Mouse (Mus musculus) erythroblast, embryonic 14.5 days (primary cell): Measurements from ENCODE around the gene Setdb1. TPM values are rescaled to one million over a fixed set of nuclear protein-coding genes. Genes with fewer than 3 reads are reported as not detected.

Source experiments
- H3K27me3 ChIP-seq: 2 replicates; pipeline ENCODE4 v1.6.1; 2012; ENCODE audit warnings: inconsistent platforms; ENCODE audit not compliant: control insufficient read depth
- H3K36me3 ChIP-seq: 2 replicates; pipeline ENCODE4 v1.6.1; 2012; ENCODE audit warnings: mild to moderate bottlenecking, inconsistent platforms; ENCODE audit not compliant: control insufficient read depth
- H3K4me1 ChIP-seq: 2 replicates; pipeline ENCODE4 v1.6.1; 2012; ENCODE audit warnings: inconsistent platforms; ENCODE audit not compliant: control insufficient read depth
- H3K4me3 ChIP-seq: replicated peaks from 2 replicates; pipeline ENCODE3; 2012; ENCODE audit warnings: moderate library complexity, mild to moderate bottlenecking, inconsistent platforms
- H3K9me3 ChIP-seq: 2 replicates; pipeline ENCODE4 v1.6.1; 2012; ENCODE audit warnings: low read length, inconsistent platforms, mixed read lengths; ENCODE audit not compliant: control insufficient read depth
- GATA1 ChIP-seq: IDR thresholded peaks from 2 replicates; pipeline ENCODE4 v1.6.1; 2012; ENCODE audit warnings: low read length, inconsistent platforms, mixed read lengths
- TAL1 ChIP-seq: IDR thresholded peaks from 3 replicates; pipeline ENCODE4 v1.6.1; 2012; ENCODE audit warnings: low read length, inconsistent platforms, mixed read lengths
- polyA plus RNA-seq: library from polyadenylated mRNA; stranded (reverse); fragments of >175 nt; gene quantifications from 2 replicates; pipeline ENCODE4 v1.2.3, GENCODE M21; 2012

Setdb1 gene
- polyA plus RNA-seq, 1 experiment, result 0.62 TPM

GRCm38 (mm10) chr3:95281216-95282126 lies 75.5 kb downstream of the Setdb1 start, which contains the start of the genes Mindy1 and Prune1:
TSS of gene Mindy1 (plus strand) at chr3:95281345.
TSS of gene Prune1 (minus strand) at chr3:95282076.
- no peaks in the 10 kb centered on the region for H3K9me3 ChIP-seq
- peaks cover 81% of the 10 kb centered on the region for H3K4me1 ChIP-seq
- no peaks in the 10 kb centered on the region for H3K27me3 ChIP-seq
- H3K4me3 ChIP-seq, result peak within 1 kb of the TSS; percentile 93
- TF ChIP-seq TAL1, result no peak
- no peak for TF ChIP-seq GATA1
- H3K36me3 ChIP-seq, result peaks cover 17% of the 10 kb centered on the region

GRCm38 (mm10) chr3:95280747-95281146 lies 76.3 kb downstream of the Setdb1 start:
- TF ChIP-seq GATA1 (no peak), TAL1 (no peak)
- H3K27me3 ChIP-seq, result no peaks in the 10 kb centered on the region
- H3K4me1 ChIP-seq, result peaks cover 78% of the 10 kb centered on the region
- peaks cover 14% of the 10 kb centered on the region for H3K36me3 ChIP-seq
- H3K9me3 ChIP-seq, result no peaks in the 10 kb centered on the region
- H3K4me3 ChIP-seq, result peak overlapping the region; percentile 93

GRCm38 (mm10) chr3:95277149-95277551 lies 79.9 kb downstream of the Setdb1 start:
- peaks cover 63% of the 10 kb centered on the region for H3K4me1 ChIP-seq

GRCm38 (mm10) chr3:95276428-95276934 lies 80.5 kb downstream of the Setdb1 start:
- TF ChIP-seq GATA1 (no peak), TAL1 (no peak)
- Histone ChIP-seq H3K27me3 (no peaks in the 10 kb centered on the region), H3K4me1 (peaks cover 58% of the 10 kb centered on the region), H3K4me3 (no peak overlapping the region), H3K9me3 (no peaks in the 10 kb centered on the region), H3K36me3 (peaks cover 15% of the 10 kb centered on the region)

More at GRCm38 (mm10) chr3:95277149-95277551, 79.9 kb downstream of the Setdb1 start:
- no peaks in the 10 kb centered on the region for H3K27me3 ChIP-seq
- no peaks in the 10 kb centered on the region for H3K9me3 ChIP-seq
- TF ChIP-seq GATA1 (no peak), TAL1 (no peak)
- peaks cover 15% of the 10 kb centered on the region for H3K36me3 ChIP-seq
- H3K4me3 ChIP-seq, result no peak overlapping the region

GRCm38 (mm10) chr3:95275161-95275560 lies 81.8 kb downstream of the Setdb1 start:
- no peaks in the 10 kb centered on the region for H3K27me3 ChIP-seq
- H3K4me3 ChIP-seq, result no peak overlapping the region
- no peaks in the 10 kb centered on the region for H3K9me3 ChIP-seq
- TF ChIP-seq TAL1 (no peak), GATA1 (no peak)
- H3K36me3 ChIP-seq, result peaks cover 15% of the 10 kb centered on the region
- peaks cover 47% of the 10 kb centered on the region for H3K4me1 ChIP-seq

- peaks cover 42% of the 10 kb centered on the region for H3K4me1 ChIP-seq
- no peak for TF ChIP-seq TAL1
- no peak for TF ChIP-seq GATA1
These were observed 82.5 kb downstream of the Setdb1 start for GRCm38 (mm10) chr3:95274453-95274852.

More at GRCm38 (mm10) chr3:95274453-95274852, 82.5 kb downstream of the Setdb1 start:
- no peak overlapping the region for H3K4me3 ChIP-seq
- peaks cover 20% of the 10 kb centered on the region for H3K36me3 ChIP-seq
- no peaks in the 10 kb centered on the region for H3K9me3 ChIP-seq
- H3K27me3 ChIP-seq, result no peaks in the 10 kb centered on the region

Other genes starting within 250 kb of the Setdb1 start
- gene Vps72, start 246.2 kb downstream of the Setdb1 start, polyA plus RNA-seq, result 16.8 and 18.2 TPM in 2 replicates
- not detected in 2 replicates for gene Tmod4, start 232.7 kb downstream of the Setdb1 start, polyA plus RNA-seq
- gene Scnm1, start 223.2 kb downstream of the Setdb1 start, polyA plus RNA-seq, result 0.63 and 0.86 TPM in 2 replicates
- 0.90 and 1.1 TPM in 2 replicates for gene Lysmd1, start 223.1 kb downstream of the Setdb1 start, polyA plus RNA-seq
- gene Tnfaip8l2, start 214.8 kb downstream of the Setdb1 start, polyA plus RNA-seq, result 0.04 and 0.17 TPM in 2 replicates
- 0.01 and 0.04 TPM in 2 replicates for gene Sema6c, start 196.7 kb downstream of the Setdb1 start, polyA plus RNA-seq
- 0.29 and 0.30 TPM in 2 replicates for gene Gabpb2, start 139.3 kb downstream of the Setdb1 start, polyA plus RNA-seq
- 6.8 and 8.0 TPM in 2 replicates for gene Cdc42se1, start 128.5 kb downstream of the Setdb1 start, polyA plus RNA-seq
- gene Mllt11, start 125.0 kb downstream of the Setdb1 start, polyA plus RNA-seq, result 0.09 TPM in 2 replicates
- gene Gm128, start 115.6 kb downstream of the Setdb1 start, polyA plus RNA-seq, result not detected in 2 replicates
- not detected in 2 replicates for gene Bnipl, start 106.0 kb downstream of the Setdb1 start, polyA plus RNA-seq
- gene Mindy1, start 75.9 kb downstream of the Setdb1 start, polyA plus RNA-seq, result 6.4 and 7.1 TPM in 2 replicates
- gene Prune1, start 75.1 kb downstream of the Setdb1 start, polyA plus RNA-seq, result 0.06 and 0.08 TPM in 2 replicates
- 0.03 and 0.06 TPM in 2 replicates for gene Anxa9, start 50.0 kb downstream of the Setdb1 start, polyA plus RNA-seq
- 5.9 and 9.3 TPM in 2 replicates for gene Cers2, start 42.4 kb downstream of the Setdb1 start, polyA plus RNA-seq
- not detected in 2 replicates for gene 4930558C23Rik, start 45.6 kb upstream of the Setdb1 start, polyA plus RNA-seq
- gene Arnt, start 77.2 kb upstream of the Setdb1 start, polyA plus RNA-seq, result 1.5 and 2.0 TPM in 2 replicates
- gene Ctsk, start 142.1 kb upstream of the Setdb1 start, polyA plus RNA-seq, result not detected in 2 replicates
- gene Ctss, start 169.6 kb upstream of the Setdb1 start, polyA plus RNA-seq, result 0.04 and 0.07 TPM in 2 replicates
- not detected in 2 replicates for gene Hormad1, start 202.5 kb upstream of the Setdb1 start, polyA plus RNA-seq
- 0.73 and 0.99 TPM in 2 replicates for gene Golph3l, start 231.7 kb upstream of the Setdb1 start, polyA plus RNA-seq